Mouse (Mus musculus): Measurements from ENCODE around the gene Npb. TPM values are rescaled to one million over a fixed set of nuclear protein-coding genes. Genes with fewer than 3 reads are reported as not detected.

Npb gene
- polyA plus RNA-seq, 2 experiments: 5.5 to 11.9 TPM

DNA sequence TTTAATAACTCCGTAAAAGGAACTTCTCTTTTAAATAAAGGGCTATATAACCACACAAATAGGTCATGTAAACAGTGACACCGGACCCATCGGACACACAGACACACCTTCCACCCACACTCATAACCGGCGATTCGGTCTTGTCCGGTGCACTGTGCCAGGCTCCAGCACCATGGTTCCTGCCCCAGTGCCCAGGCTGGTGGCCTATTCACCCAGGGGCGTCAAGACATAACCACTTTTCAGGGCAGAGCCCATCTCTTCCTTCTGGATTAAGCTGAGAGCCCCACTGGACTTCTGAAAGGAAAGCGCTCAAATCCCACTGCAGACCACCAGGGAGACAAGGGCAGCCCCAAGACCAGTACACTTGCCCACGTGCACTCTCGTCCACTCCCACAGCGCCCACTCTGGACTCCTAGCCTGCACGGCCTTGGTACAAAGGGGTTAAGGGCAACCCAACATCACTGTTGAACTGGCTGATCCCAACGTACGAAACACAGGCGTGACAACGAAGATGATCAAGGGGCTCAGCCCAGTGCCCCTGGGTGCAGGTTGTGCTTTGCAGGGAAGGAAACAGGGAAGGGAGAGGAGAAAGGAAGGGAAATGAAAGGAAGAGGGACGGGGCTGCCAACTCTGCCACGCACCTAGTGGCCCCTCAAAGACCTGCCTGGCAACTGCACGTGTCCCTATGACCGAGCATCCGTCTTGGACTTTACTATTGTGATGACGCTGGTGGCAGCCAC is 20.5 kb downstream of the Npb start:
- H3K9me3 ChIP-seq (ENCODE audit: control insufficient read depth, low read length): no peaks in the 10 kb centered on the region

DNA sequence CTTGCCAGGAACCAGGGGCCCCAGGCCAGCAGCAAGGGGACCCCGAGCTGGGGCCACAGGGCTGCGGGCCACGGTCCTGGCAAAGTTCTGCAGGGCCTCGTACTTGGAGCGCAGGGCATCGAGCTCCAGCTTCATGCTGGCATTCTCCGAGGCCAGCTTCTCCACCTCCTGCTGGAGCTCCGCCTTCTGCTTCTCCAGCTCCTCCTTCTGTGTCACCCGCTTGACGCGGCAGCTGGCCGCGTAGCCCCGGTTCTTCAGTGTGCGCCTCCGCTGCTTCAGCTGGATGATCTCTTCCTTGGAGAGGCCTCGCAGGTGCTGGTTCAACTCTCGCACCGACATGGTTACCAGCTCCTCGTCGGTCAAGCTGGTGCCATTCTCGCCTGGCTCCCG is 21.1 kb downstream of the Npb start:
- ATAC-seq (ENCODE audit: insufficient read depth) (no peak), DNase-seq (ENCODE audit: low read depth in 3 of 3, low spot score in 3 of 3) (no peak)
- Histone ChIP-seq H3K36me3 (replicated peaks; ENCODE audit: control insufficient read depth, insufficient read depth, low read depth) (peaks cover 9% of the 10 kb centered on the region), H3K4me1 (replicated peaks; ENCODE audit: control insufficient read depth in 2 of 2, insufficient read depth in 2 of 2, low read length in 1 of 2) (peaks cover 41 to 54% of the 10 kb centered on the region in 2 experiments), H3K9ac (replicated peaks) (peak overlapping the region; percentile 99), H3K27me3 (ENCODE audit: control insufficient read depth, insufficient read depth, low read length) (no peaks in the 10 kb centered on the region), H3K4me2 (ENCODE audit: low read depth) (peak overlapping the region; percentile 75), H3K4me3 (ENCODE audit: insufficient read depth in 1 of 2, low read depth in 2 of 2, low read length in 2 of 2) (peak overlapping the region; percentile 64 to 89), H3K27ac (peak overlapping the region; percentile 99), H3K9me3 (ENCODE audit: control insufficient read depth, low read length) (no peaks in the 10 kb centered on the region)
- 26% methylated on average over 23 of the region's 23 CpGs for WGBS (ENCODE audit: insufficient replicate concordance)
- TF ChIP-seq EP300 (IDR thresholded peaks at IDR 0.05; ENCODE audit: low read depth) (no peak), CTCF (IDR thresholded peaks at IDR 0.05; ENCODE audit: low read depth) (0 out of 2 replicates have a peak, but pooled peaks have one; percentile 1)

More for the DNA sequence above, 20.5 kb downstream of the Npb start:
- DNase-seq (ENCODE audit: low read depth in 3 of 3, low spot score in 3 of 3) (no peak), ATAC-seq (ENCODE audit: insufficient read depth) (no peak)
- TF ChIP-seq CTCF (IDR thresholded peaks at IDR 0.05; ENCODE audit: low read depth) (peak; percentile 2; the same call in 1 of the 2 replicates), EP300 (IDR thresholded peaks at IDR 0.05; ENCODE audit: low read depth) (no peak)
- Histone ChIP-seq H3K36me3 (replicated peaks; ENCODE audit: control insufficient read depth, insufficient read depth, low read depth) (peaks cover 9% of the 10 kb centered on the region), H3K4me2 (ENCODE audit: low read depth) (peak overlapping the region; percentile 75), H3K27me3 (ENCODE audit: control insufficient read depth, insufficient read depth, low read length) (no peaks in the 10 kb centered on the region), H3K9ac (replicated peaks) (peak overlapping the region; percentile 99; the same call in 1 of the 2 replicates), H3K27ac (peak overlapping the region; percentile 99), H3K4me1 (replicated peaks; ENCODE audit: control insufficient read depth in 2 of 2, insufficient read depth in 2 of 2, low read length in 1 of 2) (peaks cover 39 to 53% of the 10 kb centered on the region in 2 experiments), H3K4me3 (ENCODE audit: insufficient read depth in 1 of 2, low read depth in 2 of 2, low read length in 2 of 2) (peak overlapping the region; percentile 4 to 89)
- WGBS (ENCODE audit: insufficient replicate concordance): 84% methylated on average over 23 of the region's 23 CpGs

DNA sequence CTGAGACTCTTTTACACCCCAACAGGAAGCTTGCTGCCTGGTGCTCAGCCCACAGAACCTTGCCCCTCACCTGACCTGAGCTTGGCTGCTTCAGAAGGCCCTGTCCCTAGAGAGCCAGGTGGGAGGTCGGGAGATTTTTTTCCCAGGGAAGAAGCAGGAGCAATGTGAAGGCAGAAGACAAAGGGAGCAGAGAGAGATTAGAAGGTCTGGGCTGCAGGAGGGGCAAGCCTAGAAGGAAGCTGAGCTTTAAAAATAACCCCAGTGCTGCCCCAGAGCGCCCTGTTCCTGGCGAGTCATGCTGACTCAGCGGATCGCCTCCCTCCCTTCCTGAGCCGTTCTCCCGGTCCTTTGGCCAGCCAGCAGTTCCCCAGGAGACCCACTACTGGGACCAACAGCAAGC is 21.6 kb downstream of the Npb start:
- Histone ChIP-seq H3K9ac (replicated peaks) (peak overlapping the region; percentile 99), H3K27ac (peak overlapping the region; percentile 99), H3K9me3 (ENCODE audit: control insufficient read depth, low read length) (no peaks in the 10 kb centered on the region), H3K4me3 (ENCODE audit: insufficient read depth in 1 of 2, low read depth in 2 of 2, low read length in 2 of 2) (peak overlapping the region; percentile 64 to 89), H3K27me3 (ENCODE audit: control insufficient read depth, insufficient read depth, low read length) (no peaks in the 10 kb centered on the region), H3K36me3 (replicated peaks; ENCODE audit: control insufficient read depth, insufficient read depth, low read depth) (peaks cover 9% of the 10 kb centered on the region), H3K4me2 (ENCODE audit: low read depth) (peak overlapping the region; percentile 75), H3K4me1 (replicated peaks; ENCODE audit: control insufficient read depth in 2 of 2, insufficient read depth in 2 of 2, low read length in 1 of 2) (peaks cover 41 to 55% of the 10 kb centered on the region in 2 experiments)
- DNase-seq (ENCODE audit: low read depth in 3 of 3, low spot score in 3 of 3) (peak; percentile 77 to 78 (median 78)), ATAC-seq (ENCODE audit: insufficient read depth) (peak; percentile 50)
- 0% methylated on average over 7 of the region's 7 CpGs for WGBS (ENCODE audit: insufficient replicate concordance)
- TF ChIP-seq CTCF (IDR thresholded peaks at IDR 0.05; ENCODE audit: low read depth) (no peak), EP300 (IDR thresholded peaks at IDR 0.05; ENCODE audit: low read depth) (peak; percentile 41; the same call in 1 of the 2 replicates)

DNA sequence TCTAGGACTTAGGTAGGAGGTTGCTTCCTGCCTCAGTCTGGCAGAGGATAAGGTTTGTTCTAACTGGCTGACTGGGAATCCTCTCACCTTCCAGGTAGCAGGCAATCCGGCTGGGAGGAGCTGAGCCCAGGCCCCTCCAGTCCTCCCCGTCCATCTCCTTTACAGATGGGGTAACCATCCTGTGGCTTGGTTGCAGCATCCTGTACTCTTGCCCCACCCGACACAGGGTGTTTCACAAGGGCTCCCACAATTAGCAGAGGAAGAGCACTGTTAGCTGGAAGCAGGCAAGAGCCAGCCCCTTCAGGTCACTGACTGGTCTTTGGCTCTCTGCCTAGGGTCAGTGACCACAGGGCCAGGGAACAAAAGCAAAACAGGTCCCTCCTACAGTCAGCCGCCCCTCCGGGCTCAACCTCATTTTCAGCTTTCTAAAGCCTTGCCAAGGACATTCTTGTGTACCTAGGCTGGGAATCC is 22.2 kb downstream of the Npb start:
- Histone ChIP-seq H3K27ac (peak overlapping the region; percentile 99), H3K4me1 (replicated peaks; ENCODE audit: control insufficient read depth in 2 of 2, insufficient read depth in 2 of 2, low read length in 1 of 2) (peaks cover 37 to 52% of the 10 kb centered on the region in 2 experiments), H3K9me3 (ENCODE audit: control insufficient read depth, low read length) (no peaks in the 10 kb centered on the region), H3K36me3 (replicated peaks; ENCODE audit: control insufficient read depth, insufficient read depth, low read depth) (peaks cover 9% of the 10 kb centered on the region), H3K27me3 (ENCODE audit: control insufficient read depth, insufficient read depth, low read length) (no peaks in the 10 kb centered on the region), H3K9ac (replicated peaks) (peak overlapping the region; percentile 99), H3K4me3 (ENCODE audit: insufficient read depth in 1 of 2, low read depth in 2 of 2, low read length in 2 of 2) (peak overlapping the region; percentile 64 to 89), H3K4me2 (ENCODE audit: low read depth) (peak overlapping the region; percentile 75)
- DNase-seq (ENCODE audit: low read depth in 3 of 3, low spot score in 3 of 3) (no peak), ATAC-seq (ENCODE audit: insufficient read depth) (peak; percentile 27)
- no peak for TF ChIP-seq CTCF (IDR thresholded peaks at IDR 0.05; ENCODE audit: low read depth)
- no peak for TF ChIP-seq EP300 (IDR thresholded peaks at IDR 0.05; ENCODE audit: low read depth)
- WGBS (ENCODE audit: insufficient replicate concordance): 23% methylated on average over 5 of the region's 5 CpGs

Data from liver, embryonic 14.5 days (tissue).